Mouse (Mus musculus): Measurements from ENCODE around the gene Slc36a2. TPM values are rescaled to one million over a fixed set of nuclear protein-coding genes. Genes with fewer than 3 reads are reported as not detected.

Gene Slc36a2
- polyA plus RNA-seq, 1 experiment from 2014 or later, result 3.7 TPM

GRCm38 (mm10) chr11:55110566-55111169, 74.2 kb downstream of the Slc36a2 start:
- 59% methylated on average over 7 of the region's 7 CpGs for WGBS
- Histone ChIP-seq H3K36me3 (no peaks in the 10 kb centered on the region; the same call in none of the 2 replicates), H3K4me1 (0 out of 2 replicates have a peak, but pooled peaks cover 3% of the 10 kb centered on the region), H3K27me3 (no peaks in the 10 kb centered on the region), H3K9ac (no peak overlapping the region), H3K9me3 (replicated peaks) (no peaks in the 10 kb centered on the region), H3K4me3 (replicated peaks) (no peak overlapping the region), H3K27ac (replicated peaks) (no peak overlapping the region), H3K4me2 (replicated peaks) (no peak overlapping the region)
- ATAC-seq (ENCODE audit: insufficient number of reproducible peaks, low FRiP score, low TSS enrichment, low read depth), result no peak

GRCm38 (mm10) chr11:55109521-55110300, 75.2 kb downstream of the Slc36a2 start:
- 0 out of 2 replicates have a peak, but pooled peaks cover 3% of the 10 kb centered on the region for H3K4me1 ChIP-seq
- H3K27me3 ChIP-seq, result no peaks in the 10 kb centered on the region
- H3K36me3 ChIP-seq, result no peaks in the 10 kb centered on the region; the same call in none of the 2 replicates
- H3K9me3 ChIP-seq (replicated peaks), result no peaks in the 10 kb centered on the region
- H3K4me2 ChIP-seq (replicated peaks), result no peak overlapping the region
- H3K4me3 ChIP-seq (replicated peaks), result no peak overlapping the region
- H3K9ac ChIP-seq, result no peak overlapping the region
- ATAC-seq (ENCODE audit: insufficient number of reproducible peaks, low FRiP score, low TSS enrichment, low read depth), result no peak
- 81% methylated on average over 7 of the region's 7 CpGs for whole genome bisulfite sequencing
- H3K27ac ChIP-seq (replicated peaks), result no peak overlapping the region

Other genes with a start within 250 kb of the Slc36a2 start
- gene Tnip1, start 222.2 kb downstream of the Slc36a2 start, polyA plus RNA-seq (2015; fragmentation: Nextera tagmentation; extraction: Ambion mirVana), result 23.0 and 24.5 TPM in 2 replicates
- gene Anxa6, start 151.6 kb downstream of the Slc36a2 start, polyA plus RNA-seq (2015; fragmentation: Nextera tagmentation; extraction: Ambion mirVana), result 355 and 382 TPM in 2 replicates
- gene Ccdc69, start 106.9 kb downstream of the Slc36a2 start, polyA plus RNA-seq (2015; fragmentation: Nextera tagmentation; extraction: Ambion mirVana), result 1.8 and 2.4 TPM in 2 replicates
- 29.2 and 31.8 TPM in 2 replicates for gene Gm2a, start 87.0 kb downstream of the Slc36a2 start, polyA plus RNA-seq (2015; fragmentation: Nextera tagmentation; extraction: Ambion mirVana)
- gene Slc36a3, start 33.4 kb downstream of the Slc36a2 start, polyA plus RNA-seq (2015; fragmentation: Nextera tagmentation; extraction: Ambion mirVana), result not detected in 2 replicates
- gene Slc36a1, start 19.3 kb upstream of the Slc36a2 start, polyA plus RNA-seq (2015; fragmentation: Nextera tagmentation; extraction: Ambion mirVana), result 2.0 and 2.8 TPM in 2 replicates
- gene Fat2, start 151.5 kb upstream of the Slc36a2 start, polyA plus RNA-seq (2015; fragmentation: Nextera tagmentation; extraction: Ambion mirVana), result 1.1 and 1.6 TPM in 2 replicates
- 3,074 and 3,219 TPM in 2 replicates for gene Sparc, start 238.1 kb upstream of the Slc36a2 start, polyA plus RNA-seq (2015; fragmentation: Nextera tagmentation; extraction: Ambion mirVana)

All from embryonic facial prominence, embryonic 15.5 days (tissue).